24 mouse cellular contexts compared by ENCODE assay signal in genomic region chr10:107719806-107720205, GRCm38 (mm10). TPM values are rescaled to one million over a fixed set of nuclear protein-coding genes. Genes with fewer than 3 reads are reported as not detected.
DNase-seq lines count a peak whose midpoint lies in the region; ATAC-seq and TF ChIP-seq lines count a peak whose summit lies in the region.
"Had no signal": no experiment of that assay in that cellular context is flagged by ENCODE, and none has a peak within 500 bp of the region (broad histone marks: within the 10 kb centered on the region; RNA-seq: fewer than 3 reads in every experiment).

Gene Ptprq (minus strand): TSS chr10:107720051.

- H3K27ac ChIP-seq in kidney, adult 2 months (ENCODE audit: insufficient read depth, low read depth, low read length) = no peak within 1 kb of the TSS
- H3K27ac ChIP-seq in kidney, embryonic 16.5 days (ENCODE audit: low read length) = no peak within 1 kb of the TSS
- H3K27ac ChIP-seq in kidney, postnatal 0 days = no peak within 1 kb of the TSS
- H3K27ac ChIP-seq in neural tube, embryonic 11.5 days (ENCODE audit: low read depth, low read length) = no peak within 1 kb of the TSS
- H3K27ac ChIP-seq: embryonic facial prominence, embryonic 10.5 days; embryonic facial prominence, embryonic 12.5 days; forebrain, embryonic 12.5 days; forebrain, embryonic 15.5 days had no signal

- no peaks in the 10 kb centered on the region; the same call in 1 of the 2 replicates for H3K27me3 ChIP-seq in kidney, adult 2 months (replicated peaks; ENCODE audit: control insufficient read depth, insufficient read depth, low read length)
- no peaks in the 10 kb centered on the region for H3K27me3 ChIP-seq in kidney, embryonic 16.5 days (ENCODE audit: insufficient read depth, low read length)
- H3K27me3 ChIP-seq in kidney, postnatal 0 days (ENCODE audit: insufficient read depth, low read length) = no peaks in the 10 kb centered on the region
- no peaks in the 10 kb centered on the region for H3K27me3 ChIP-seq in neural tube, embryonic 11.5 days (ENCODE audit: control insufficient read depth, insufficient read depth, low read length)
- H3K27me3 ChIP-seq: embryonic facial prominence, embryonic 12.5 days; forebrain, embryonic 12.5 days; forebrain, embryonic 15.5 days had no signal

- H3K4me2 ChIP-seq in kidney, embryonic 16.5 days (replicated peaks; ENCODE audit: low read depth, low read length) = no peak within 1 kb of the TSS
- H3K4me2 ChIP-seq in kidney, postnatal 0 days (ENCODE audit: low read length) = no peak within 1 kb of the TSS
- no peak within 1 kb of the TSS for H3K4me2 ChIP-seq in neural tube, embryonic 11.5 days (ENCODE audit: low read depth)
- H3K4me2 ChIP-seq: embryonic facial prominence, embryonic 12.5 days; forebrain, embryonic 12.5 days; forebrain, embryonic 15.5 days had no signal

- TF ChIP-seq CTCF in kidney, adult 2 months (conservative IDR thresholded peaks at IDR 0.05; ENCODE audit: insufficient read depth, insufficient read length, low read depth, low read length) = no peak
- TF ChIP-seq CTCF in kidney, postnatal 0 days (IDR thresholded peaks at IDR 0.05; ENCODE audit: low read depth) = no peak
- no peak for TF ChIP-seq CTCF in brain, embryonic 14.5 days (IDR thresholded peaks at IDR 0.05; ENCODE audit: borderline replicate concordance, extremely low read depth, insufficient read depth, insufficient read length)

- WGBS in kidney, adult 2 months = 52% methylated on average over 1 of the region's 1 CpGs
- 75% methylated on average over 1 of the region's 1 CpGs for WGBS in kidney, embryonic 16.5 days
- 61% methylated on average over 1 of the region's 1 CpGs for WGBS in kidney, postnatal 0 days
- 55% methylated on average over 1 of the region's 1 CpGs for WGBS in neural tube, embryonic 11.5 days

- no peaks in the 10 kb centered on the region for H3K36me3 ChIP-seq in kidney, adult 2 months (ENCODE audit: control insufficient read depth, insufficient read depth, low read length)
- H3K36me3 ChIP-seq in kidney, embryonic 16.5 days (ENCODE audit: insufficient read depth, low read length) = no peaks in the 10 kb centered on the region
- no peaks in the 10 kb centered on the region for H3K36me3 ChIP-seq in kidney, postnatal 0 days (ENCODE audit: insufficient read depth, low read length)
- H3K36me3 ChIP-seq in neural tube, embryonic 11.5 days (ENCODE audit: control insufficient read depth, insufficient read depth, low read length) = no peaks in the 10 kb centered on the region
- H3K36me3 ChIP-seq: embryonic facial prominence, embryonic 10.5 days; embryonic facial prominence, embryonic 12.5 days; forebrain, embryonic 12.5 days; forebrain, embryonic 15.5 days had no signal

- ATAC-seq in kidney, embryonic 16.5 days (ENCODE audit: low FRiP score, low TSS enrichment) = no peak
- no peak for ATAC-seq in kidney, postnatal 0 days (replicated peaks; ENCODE audit: low FRiP score, low read depth)
- ATAC-seq in neural tube, embryonic 11.5 days (ENCODE audit: insufficient read depth, low FRiP score, low TSS enrichment) = peak; percentile 41; the same call in 1 of the 2 replicates
- ATAC-seq: activated CD4-positive, CD25-positive, alpha-beta regulatory T cell, adult 4 months; forebrain, embryonic 15.5 days; forebrain, postnatal 0 days had no signal

- no peak within 1 kb of the TSS for H3K9ac ChIP-seq in kidney, embryonic 16.5 days (replicated peaks; ENCODE audit: low read length)
- H3K9ac ChIP-seq in kidney, postnatal 0 days (ENCODE audit: low read depth, low read length) = no peak within 1 kb of the TSS
- H3K9ac ChIP-seq in neural tube, embryonic 11.5 days (ENCODE audit: low read length) = no peak within 1 kb of the TSS
- H3K9ac ChIP-seq: embryonic facial prominence, embryonic 12.5 days; forebrain, embryonic 12.5 days; forebrain, embryonic 15.5 days; forebrain, postnatal 0 days had no signal

- TF ChIP-seq POLR2A in kidney, adult 2 months (IDR thresholded peaks at IDR 0.05; ENCODE audit: low read depth, low read length) = no peak
- no peak for TF ChIP-seq POLR2A in brain, embryonic 14.5 days (IDR thresholded peaks at IDR 0.05; ENCODE audit: borderline replicate concordance, extremely low read depth, insufficient read depth, insufficient read length, poor library complexity, severe bottlenecking)

- DNase-seq in kidney, adult 2 months = peak; percentile 44
- DNase-seq in kidney, postnatal 0 days (ENCODE audit: low spot score) = peak; percentile 22
- DNase-seq in kidney, postnatal 10 days = no peak
- DNase-seq in neural tube, embryonic 11.5 days (ENCODE audit: low spot score) = no peak
- DNase-seq in neural tube, embryonic 10.5 days (ENCODE audit: extremely low spot score, low spot score) = no peak
- DNase-seq in brain, embryonic 14.5 days (ENCODE audit: low read depth) = peak; percentile 23
- no peak for DNase-seq in embryo, embryonic 9.5 days (ENCODE audit: extremely low spot score)
- DNase-seq: adrenal gland, adult 8-10 months; adrenal gland, postnatal 14 days; adrenal gland, postnatal 36 days; cerebellum, adult 11 months; cerebellum, adult 18-20 months; cerebellum, adult 8-10 months; cerebellum, adult 9-11 months; cerebellum, postnatal 14 days; cerebellum, postnatal 36 days; embryo, embryonic 11 days; forebrain, postnatal 0 days had no signal

- no peaks in the 10 kb centered on the region for H3K9me3 ChIP-seq in kidney, embryonic 16.5 days (ENCODE audit: low read length)
- no peaks in the 10 kb centered on the region for H3K9me3 ChIP-seq in kidney, postnatal 0 days (replicated peaks; ENCODE audit: low read length)
- no peaks in the 10 kb centered on the region for H3K9me3 ChIP-seq in neural tube, embryonic 11.5 days (ENCODE audit: control insufficient read depth, low read length)
- H3K9me3 ChIP-seq: embryonic facial prominence, embryonic 10.5 days; embryonic facial prominence, embryonic 12.5 days; forebrain, embryonic 12.5 days; forebrain, embryonic 15.5 days had no signal

- H3K4me3 ChIP-seq in kidney, adult 2 months (ENCODE audit: insufficient read depth, low read depth, low read length) = no peak within 1 kb of the TSS
- no peak within 1 kb of the TSS for H3K4me3 ChIP-seq in kidney, embryonic 16.5 days (ENCODE audit: low read length)
- no peak within 1 kb of the TSS for H3K4me3 ChIP-seq in kidney, postnatal 0 days (replicated peaks; ENCODE audit: low read depth, low read length)
- no peak within 1 kb of the TSS for H3K4me3 ChIP-seq in neural tube, embryonic 11.5 days (ENCODE audit: low read depth, low read length)
- H3K4me3 ChIP-seq: embryonic facial prominence, embryonic 10.5 days; embryonic facial prominence, embryonic 12.5 days; forebrain, embryonic 12.5 days; forebrain, embryonic 15.5 days had no signal

- no peaks in the 10 kb centered on the region for H3K4me1 ChIP-seq in kidney, adult 2 months (ENCODE audit: control insufficient read depth, insufficient read depth, low read length)
- H3K4me1 ChIP-seq in kidney, embryonic 16.5 days (ENCODE audit: insufficient read depth, low read length) = no peaks in the 10 kb centered on the region
- no peaks in the 10 kb centered on the region for H3K4me1 ChIP-seq in kidney, postnatal 0 days (replicated peaks; ENCODE audit: insufficient read depth, low read length)
- H3K4me1 ChIP-seq in neural tube, embryonic 11.5 days (ENCODE audit: control insufficient read depth, insufficient read depth, low read length) = no peaks in the 10 kb centered on the region
- H3K4me1 ChIP-seq: embryonic facial prominence, embryonic 10.5 days; embryonic facial prominence, embryonic 12.5 days; forebrain, embryonic 12.5 days; forebrain, embryonic 15.5 days had no signal

RNA-seq across cellular contexts. Expression of gene Ptprq, which starts in this region (rescaled TPM):
- 0.01 and 0.02 TPM in 2 replicates for polyA plus RNA-seq in kidney, adult 2 months (2012; rRNA removed)
- polyA plus RNA-seq in kidney, embryonic 16.5 days (2015; fragmentation: Nextera tagmentation; extraction: Ambion mirVana) = 0.10 and 0.12 TPM in 2 replicates
- polyA plus RNA-seq in kidney, postnatal 0 days (2015; fragmentation: Nextera tagmentation; extraction: Ambion mirVana) = 0.09 and 0.14 TPM in 2 replicates
- 0.05 and 0.18 TPM in 2 replicates for polyA plus RNA-seq in neural tube, embryonic 11.5 days (2014; fragmentation: Nextera tagmentation; extraction: Ambion mirVana)
- polyA plus RNA-seq in brain, embryonic 14.5 days (2012; rRNA removed) = 0.18 and 0.30 TPM in 2 replicates
- polyA plus RNA-seq: activated CD4-positive, CD25-positive, alpha-beta regulatory T cell, adult 4 months; embryonic facial prominence, embryonic 10.5 days; forebrain, embryonic 12.5 days had no signal

Comparison
In these comparisons a context has a peak if more than half of its experiments do, and no peak if none do; other contexts are left out.
1. Peak in DNase-seq in kidney, adult 2 months; RNA of the gene not detected or under 1 TPM.
2. Peak in DNase-seq in kidney, postnatal 0 days; RNA of the gene not detected or under 1 TPM.
3. Peak in ATAC-seq in neural tube, embryonic 11.5 days; RNA of the gene not detected or under 1 TPM.
4. Peak in DNase-seq in brain, embryonic 14.5 days; RNA of the gene not detected or under 1 TPM.